Mouse (Mus musculus): ENCODE results near the gene Hoxb9.

Hoxb9 gene

GRCm38 (mm10) chr11:96267021-96267920 lies 4.0 kb upstream of the Hoxb9 start:
- no peak for DNase-seq (ENCODE audit: low spot score)

- no peak for DNase-seq (ENCODE audit: low spot score)
Measured at GRCm38 (mm10) chr11:96268031-96268745, 3.1 kb upstream of the Hoxb9 start.

- DNase-seq (ENCODE audit: low spot score): no peak
Measured at GRCm38 (mm10) chr11:96269869-96270268, 1.4 kb upstream of the Hoxb9 start.

- no peak for DNase-seq (ENCODE audit: low spot score)
Measured at GRCm38 (mm10) chr11:96271541-96272011, 319 bp downstream of the Hoxb9 start.

- DNase-seq (ENCODE audit: low spot score): no peak
Measured at GRCm38 (mm10) chr11:96272024-96272921, 1.0 kb downstream of the Hoxb9 start.

GRCm38 (mm10) chr11:96274428-96274827 lies 3.2 kb downstream of the Hoxb9 start:
- no peak for DNase-seq (ENCODE audit: low spot score)

GRCm38 (mm10) chr11:96275896-96276295 lies 4.6 kb downstream of the Hoxb9 start:
- no peak for DNase-seq (ENCODE audit: low spot score)

- no peak for DNase-seq (ENCODE audit: low spot score)
Measured at GRCm38 (mm10) chr11:96277151-96278044, 6.1 kb downstream of the Hoxb9 start.

- DNase-seq (ENCODE audit: low spot score): no peak
Measured at GRCm38 (mm10) chr11:96278324-96278723, 7.1 kb downstream of the Hoxb9 start.

- DNase-seq (ENCODE audit: low spot score): peak; percentile 45
Measured at GRCm38 (mm10) chr11:96278773-96279172, 7.5 kb downstream of the Hoxb9 start.

GRCm38 (mm10) chr11:96279421-96280233 lies 8.4 kb downstream of the Hoxb9 start:
- no peak for DNase-seq (ENCODE audit: low spot score)

GRCm38 (mm10) chr11:96280399-96281378 lies 9.4 kb downstream of the Hoxb9 start:
- DNase-seq (ENCODE audit: low spot score): no peak

GRCm38 (mm10) chr11:96281396-96281795 lies 10.1 kb downstream of the Hoxb9 start:
- no peak for DNase-seq (ENCODE audit: low spot score)

- no peak for DNase-seq (ENCODE audit: low spot score)
Measured at GRCm38 (mm10) chr11:96281855-96282570, 10.8 kb downstream of the Hoxb9 start, which contains the start of gene Hoxb8. Gene Hoxb8 (plus strand): TSS chr11:96281905.

- no peak for DNase-seq (ENCODE audit: low spot score)
Measured at GRCm38 (mm10) chr11:96282795-96283430, 11.7 kb downstream of the Hoxb9 start.

- no peak for DNase-seq (ENCODE audit: low spot score)
Measured at GRCm38 (mm10) chr11:96284041-96284749, 12.9 kb downstream of the Hoxb9 start.
